8 mouse cellular contexts compared by ENCODE assay signal in genomic region chr5:110879042-110879441, GRCm38 (mm10). TPM values are rescaled to one million over a fixed set of nuclear protein-coding genes. Genes with fewer than 3 reads are reported as not detected.
DNase-seq lines count a peak whose midpoint lies in the region; ATAC-seq and TF ChIP-seq lines count a peak whose summit lies in the region.

No protein-coding gene starts in this region.

- peaks cover 19% of the 10 kb centered on the region for H3K4me1 ChIP-seq in heart, embryonic 12.5 days (replicated peaks)
- H3K4me1 ChIP-seq in E14TG2a.4 (replicated peaks; ENCODE audit: low read depth, low read length): peaks cover 44% of the 10 kb centered on the region
- H3K4me1 ChIP-seq in forebrain, embryonic 15.5 days: peaks cover 25% of the 10 kb centered on the region
- H3K4me1 ChIP-seq in liver, embryonic 16.5 days (ENCODE audit: control insufficient read depth, low read depth, low read length): peaks cover 10% of the 10 kb centered on the region

- ATAC-seq in heart, embryonic 12.5 days (ENCODE audit: insufficient number of reproducible peaks, low FRiP score): no peak
- ATAC-seq in forebrain, embryonic 15.5 days (replicated peaks): no peak; the same call in 1 of the 2 replicates
- ATAC-seq in liver, embryonic 16.5 days (ENCODE audit: low read depth): no peak
- ATAC-seq in inflammation-experienced regulatory T-cells, adult 6 months: no peak

- H3K4me3 ChIP-seq in heart, embryonic 12.5 days: peak overlapping the region; percentile 84
- H3K4me3 ChIP-seq in E14TG2a.4 (replicated peaks; ENCODE audit: low read length): peak overlapping the region; percentile 90
- peak overlapping the region; percentile 93 for H3K4me3 ChIP-seq in forebrain, embryonic 15.5 days
- peak overlapping the region; percentile 84 for H3K4me3 ChIP-seq in liver, embryonic 16.5 days (ENCODE audit: low read depth, low read length)

- no peaks in the 10 kb centered on the region for H3K9me3 ChIP-seq in heart, embryonic 12.5 days (replicated peaks)
- H3K9me3 ChIP-seq in E14TG2a.4 (ENCODE audit: low read length): no peaks in the 10 kb centered on the region
- H3K9me3 ChIP-seq in forebrain, embryonic 15.5 days: no peaks in the 10 kb centered on the region
- H3K9me3 ChIP-seq in liver, embryonic 16.5 days (replicated peaks; ENCODE audit: control insufficient read depth, low read length): no peaks in the 10 kb centered on the region

- peaks cover 7% of the 10 kb centered on the region; the same call in 1 of the 2 replicates for H3K36me3 ChIP-seq in heart, embryonic 12.5 days
- peaks cover 21% of the 10 kb centered on the region for H3K36me3 ChIP-seq in E14TG2a.4 (ENCODE audit: insufficient read depth, low read length)
- H3K36me3 ChIP-seq in forebrain, embryonic 15.5 days: no peaks in the 10 kb centered on the region
- H3K36me3 ChIP-seq in liver, embryonic 16.5 days (ENCODE audit: control insufficient read depth, insufficient read depth): peaks cover under 1% of the 10 kb centered on the region; the same call in 1 of the 2 replicates

- WGBS in heart, embryonic 12.5 days: 64% methylated on average over 7 of the region's 7 CpGs
- 64% methylated on average over 7 of the region's 7 CpGs for WGBS in forebrain, embryonic 15.5 days
- WGBS in liver, embryonic 16.5 days (ENCODE audit: insufficient replicate concordance): 68% methylated on average over 7 of the region's 7 CpGs

- DNase-seq in heart, adult 9 months (ENCODE audit: low spot score in 2 of 2): no peak
- DNase-seq in ovary, postnatal 10 days (ENCODE audit: low spot score): no peak
- DNase-seq in frontal cortex, postnatal 36 days (ENCODE audit: low spot score in 2 of 2): no peak

- no peak for TF ChIP-seq CTCF in E14TG2a.4 (conservative IDR thresholded peaks at IDR 0.05; ENCODE audit: low read length)

- H3K27me3 ChIP-seq in heart, embryonic 12.5 days (replicated peaks): no peaks in the 10 kb centered on the region
- peaks cover 6% of the 10 kb centered on the region; the same call in 1 of the 2 replicates for H3K27me3 ChIP-seq in E14TG2a.4 (ENCODE audit: insufficient read depth, low read length)
- no peaks in the 10 kb centered on the region for H3K27me3 ChIP-seq in forebrain, embryonic 15.5 days
- no peaks in the 10 kb centered on the region for H3K27me3 ChIP-seq in liver, embryonic 16.5 days (ENCODE audit: control insufficient read depth, insufficient read depth, low read depth, low read length)

- peak overlapping the region; percentile 89 for H3K9ac ChIP-seq in heart, embryonic 12.5 days
- H3K9ac ChIP-seq in forebrain, embryonic 15.5 days (replicated peaks): peak overlapping the region; percentile 90
- peak overlapping the region; percentile 86 for H3K9ac ChIP-seq in liver, embryonic 16.5 days (ENCODE audit: low read depth, low read length)

- H3K4me2 ChIP-seq in heart, embryonic 12.5 days: peak overlapping the region; percentile 79
- peak overlapping the region; percentile 77 for H3K4me2 ChIP-seq in forebrain, embryonic 15.5 days (replicated peaks)
- peak overlapping the region; percentile 99 for H3K4me2 ChIP-seq in liver, embryonic 16.5 days (ENCODE audit: low read depth, low read length)

- peak overlapping the region; percentile 45; the same call in 1 of the 2 replicates for H3K27ac ChIP-seq in heart, embryonic 12.5 days (ENCODE audit: poor library complexity, severe bottlenecking)
- H3K27ac ChIP-seq in forebrain, embryonic 15.5 days (replicated peaks): peak overlapping the region; percentile 86
- no peak overlapping the region for H3K27ac ChIP-seq in liver, embryonic 16.5 days (ENCODE audit: low read length)

RNA-seq across cellular contexts. Expression of gene Ttc28, which starts 0.6 kb away (rescaled TPM):
- 10.3 and 12.1 TPM in 2 replicates for polyA plus RNA-seq in heart, embryonic 12.5 days (2016; fragmentation: Nextera tagmentation; extraction: Ambion mirVana)
- 40.7 and 42.8 TPM in 2 replicates for polyA plus RNA-seq in forebrain, embryonic 15.5 days (2015; fragmentation: Nextera tagmentation; extraction: Ambion mirVana)
- 0.74 and 0.85 TPM in 2 replicates for polyA plus RNA-seq in liver, embryonic 16.5 days (2015; fragmentation: Nextera tagmentation; extraction: Ambion mirVana)
- 1 to 10 TPM in 2 of 3 experiments, under 1 TPM in 1; 0.83 to 4.4 (median 4.3) TPM for polyA plus RNA-seq in inflammation-experienced regulatory T-cells, adult 6 months (2017; shearing (Covaris generic))

RNA-seq across cellular contexts. Expression of gene Chek2, which starts 39.3 kb away (rescaled TPM):
- polyA plus RNA-seq in heart, embryonic 12.5 days (2016; fragmentation: Nextera tagmentation; extraction: Ambion mirVana): 18.4 and 19.4 TPM in 2 replicates
- polyA plus RNA-seq in forebrain, embryonic 15.5 days (2015; fragmentation: Nextera tagmentation; extraction: Ambion mirVana): 13.1 and 14.3 TPM in 2 replicates
- polyA plus RNA-seq in liver, embryonic 16.5 days (2015; fragmentation: Nextera tagmentation; extraction: Ambion mirVana): 29.3 and 34.2 TPM in 2 replicates
- 10 to 100 TPM in 1 of 3 experiments, 1 to 10 TPM in 2; 3.8 to 17.7 (median 4.3) TPM for polyA plus RNA-seq in inflammation-experienced regulatory T-cells, adult 6 months (2017; shearing (Covaris generic))

RNA-seq across cellular contexts. Expression of gene Hscb, which starts 39.5 kb away (rescaled TPM):
- polyA plus RNA-seq in heart, embryonic 12.5 days (2016; fragmentation: Nextera tagmentation; extraction: Ambion mirVana): 32.3 and 33.4 TPM in 2 replicates
- 11.2 and 11.9 TPM in 2 replicates for polyA plus RNA-seq in forebrain, embryonic 15.5 days (2015; fragmentation: Nextera tagmentation; extraction: Ambion mirVana)
- 58.5 and 59.1 TPM in 2 replicates for polyA plus RNA-seq in liver, embryonic 16.5 days (2015; fragmentation: Nextera tagmentation; extraction: Ambion mirVana)
- polyA plus RNA-seq in inflammation-experienced regulatory T-cells, adult 6 months (2017; shearing (Covaris generic)): 10 to 100 TPM; 41.4 to 51.1 (median 45.4) TPM
